Mouse (Mus musculus) naive thymus-derived CD4-positive, alpha-beta T cell, adult 2 months (primary cell): ENCODE measurements around the gene Ppp2r1b.

Source experiments
- DNase-seq: peaks from one replicate; pipeline ENCODE4 v3.0.0-alpha.2; 2011; ENCODE audit warnings: low read depth

Gene Ppp2r1b

DNA sequence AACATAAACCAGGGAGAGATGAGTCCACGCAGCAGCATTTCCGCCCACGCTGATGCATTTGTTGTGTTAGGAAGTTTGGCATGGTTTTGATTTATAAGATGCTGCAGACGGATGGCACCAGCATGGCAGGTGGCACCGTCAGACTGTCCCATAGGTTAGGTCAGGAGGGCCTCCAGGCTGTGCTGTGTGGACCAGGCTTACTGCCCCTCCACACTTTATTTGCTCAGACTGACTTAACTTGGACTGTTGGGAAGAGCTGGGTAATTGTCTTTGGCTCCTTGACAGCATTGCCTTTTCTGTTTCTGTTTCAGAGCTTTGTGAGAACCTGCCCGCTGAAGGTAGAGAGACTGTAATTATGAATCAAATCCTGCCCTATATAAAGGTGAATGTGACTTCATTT is 21.9 kb downstream of the Ppp2r1b start:
- no peak for DNase-seq

DNA sequence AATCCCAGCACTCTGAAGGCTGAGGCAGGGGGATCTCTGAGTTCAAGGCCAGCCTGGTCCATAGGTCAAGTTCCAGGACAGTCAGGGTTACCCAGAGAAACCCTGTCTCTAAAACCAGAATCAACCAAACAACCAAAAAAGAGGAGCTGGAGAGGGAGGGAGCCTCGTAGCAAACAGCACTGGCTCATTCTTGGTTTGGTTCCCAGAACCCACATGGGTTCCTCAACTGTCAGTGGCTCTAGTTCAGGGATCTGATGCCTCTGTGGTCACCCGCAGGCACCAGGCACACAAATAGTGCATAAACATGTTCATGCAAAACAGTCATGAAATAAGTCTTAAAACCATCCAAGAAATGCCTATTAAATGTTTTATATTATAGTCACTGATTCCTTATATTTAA is 23.1 kb downstream of the Ppp2r1b start:
- DNase-seq, result no peak

DNA sequence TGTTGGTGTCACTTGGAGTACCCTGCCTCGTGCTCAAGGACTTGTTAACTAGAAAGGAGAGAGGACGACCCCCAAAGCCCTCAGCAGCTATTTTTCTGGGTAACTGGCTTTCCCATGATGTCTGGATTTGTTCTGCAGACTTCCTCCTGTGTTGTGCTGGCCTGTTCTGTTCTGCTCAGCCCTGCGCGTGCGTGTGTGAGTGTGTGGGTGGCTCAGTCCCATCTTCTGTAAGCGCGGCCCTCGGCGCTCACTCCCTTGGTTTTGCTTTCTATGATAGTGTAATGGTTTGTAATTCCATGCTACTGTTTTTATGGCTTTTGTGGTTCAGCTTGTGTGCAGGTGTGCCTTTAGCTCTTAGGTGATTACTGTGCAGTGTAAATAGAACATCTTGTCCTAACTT is 28.1 kb downstream of the Ppp2r1b start:
- DNase-seq, result no peak

DNA sequence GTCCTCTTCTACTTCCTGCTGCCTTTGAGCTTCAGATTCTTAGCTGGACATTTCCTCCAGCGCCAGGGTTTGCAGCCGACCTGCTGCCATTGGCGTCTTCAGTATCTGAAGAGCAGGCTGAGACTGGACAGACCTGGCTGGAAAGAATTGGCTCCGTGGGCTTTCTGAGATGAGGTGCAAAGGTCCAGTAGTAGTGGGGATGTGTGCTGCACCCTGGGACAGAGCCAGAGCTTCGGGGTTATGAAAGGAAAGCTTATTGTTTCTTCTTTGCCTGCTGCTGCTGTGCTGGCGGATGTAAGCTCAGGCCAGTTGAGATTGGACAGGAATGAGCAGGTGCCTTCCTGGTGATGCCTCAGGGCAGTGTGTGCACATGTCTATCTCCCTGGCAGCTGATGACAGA is 28.9 kb downstream of the Ppp2r1b start:
- no peak for DNase-seq

DNA sequence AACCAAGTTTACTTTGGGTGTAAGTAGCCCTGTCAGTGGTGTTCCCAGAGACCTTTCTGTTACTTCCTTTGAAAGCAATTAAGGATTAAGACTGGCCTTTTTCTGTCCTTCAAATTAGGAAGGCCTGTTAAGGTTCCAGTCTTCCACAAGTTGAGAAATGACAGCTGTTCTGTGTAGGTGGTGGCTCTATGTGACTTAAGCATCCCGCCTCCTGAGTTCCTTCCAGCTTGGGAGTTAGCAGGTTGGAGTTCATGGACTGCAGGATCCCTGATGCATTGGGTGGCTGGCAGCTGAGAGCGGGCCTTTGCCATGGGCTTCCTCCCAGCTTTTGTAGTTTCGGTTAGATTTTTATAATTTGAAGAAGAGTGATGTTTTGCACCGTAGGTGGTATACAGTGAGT is 30.4 kb downstream of the Ppp2r1b start:
- DNase-seq, result no peak

DNA sequence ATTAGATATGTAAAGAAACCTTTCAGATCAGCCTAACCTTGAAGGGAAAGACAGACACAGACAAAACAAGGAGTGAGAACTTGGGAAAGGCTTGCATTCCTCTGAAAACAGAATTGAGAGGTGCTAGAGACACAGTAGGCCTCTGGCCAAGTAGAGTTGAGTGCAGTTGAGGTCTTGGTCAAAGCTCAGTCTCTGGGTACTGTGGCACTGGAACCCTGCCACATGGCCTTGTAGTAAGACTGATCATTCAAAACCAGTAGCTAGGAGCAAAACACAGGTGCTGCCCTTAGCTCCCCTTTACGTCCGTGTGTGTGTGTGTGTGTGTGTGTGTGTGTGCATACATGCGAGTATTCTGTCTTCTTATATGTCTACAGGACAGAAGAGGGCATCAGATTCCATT is 31.2 kb downstream of the Ppp2r1b start:
- no peak for DNase-seq

DNA sequence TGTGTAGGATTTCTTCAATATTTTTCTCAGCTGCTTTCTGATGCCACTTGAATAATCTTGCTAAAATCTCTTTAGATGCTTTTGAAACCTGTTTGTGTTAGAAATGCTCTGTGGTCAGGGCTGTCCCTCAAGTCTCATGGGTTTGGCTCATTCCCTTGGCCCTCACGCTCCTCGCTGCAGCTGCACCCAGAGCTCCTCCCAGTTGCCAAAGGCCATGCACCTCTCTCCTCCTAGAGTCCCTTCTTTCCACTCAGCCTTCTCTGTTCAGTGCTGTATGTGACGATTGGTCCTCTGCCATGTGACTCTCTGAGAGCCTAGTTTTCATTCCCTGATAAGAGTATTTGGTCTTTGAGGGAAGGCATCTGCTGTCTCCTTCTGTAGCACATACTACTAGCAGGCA is 32.3 kb downstream of the Ppp2r1b start:
- DNase-seq, result no peak

DNA sequence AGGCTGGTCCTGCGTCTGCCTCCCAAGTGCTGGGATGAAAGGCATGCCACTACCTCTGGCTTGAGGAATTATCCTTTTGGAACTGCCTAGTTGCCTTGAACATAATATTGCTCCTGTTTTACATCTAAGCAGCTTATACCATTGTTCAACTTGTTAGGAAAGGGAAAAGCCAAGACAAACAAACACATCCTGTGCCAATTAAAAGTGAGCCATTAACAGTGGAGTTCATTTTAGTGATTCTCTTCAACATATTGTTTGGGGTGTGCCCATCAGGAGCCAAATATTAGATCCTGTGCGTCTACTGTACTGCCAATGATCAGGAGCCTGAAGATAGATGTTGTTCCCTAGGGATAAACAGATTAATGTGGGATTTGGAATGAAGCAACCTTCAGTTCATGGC is 37.1 kb downstream of the Ppp2r1b start:
- DNase-seq, result no peak

DNA sequence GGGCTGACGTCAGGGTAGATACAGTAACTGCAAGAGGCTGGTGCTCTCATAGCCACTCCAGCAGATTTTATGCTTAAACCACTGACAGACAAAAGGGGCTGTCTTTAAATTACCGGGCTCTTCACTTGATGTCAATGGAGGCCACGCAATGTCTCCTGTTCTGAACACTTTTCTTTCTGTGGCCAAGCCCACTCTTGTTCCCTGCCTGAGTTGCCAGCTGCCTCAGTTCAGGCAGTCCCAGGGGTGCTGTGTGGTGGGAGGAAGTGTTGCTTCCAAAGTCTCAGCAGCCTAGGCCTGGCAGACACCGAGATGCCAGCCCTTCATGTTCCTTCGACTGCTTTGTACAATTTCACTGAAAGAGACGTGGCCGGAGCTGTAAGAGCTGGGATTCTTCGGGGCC is 39.0 kb downstream of the Ppp2r1b start:
- DNase-seq, result no peak

DNA sequence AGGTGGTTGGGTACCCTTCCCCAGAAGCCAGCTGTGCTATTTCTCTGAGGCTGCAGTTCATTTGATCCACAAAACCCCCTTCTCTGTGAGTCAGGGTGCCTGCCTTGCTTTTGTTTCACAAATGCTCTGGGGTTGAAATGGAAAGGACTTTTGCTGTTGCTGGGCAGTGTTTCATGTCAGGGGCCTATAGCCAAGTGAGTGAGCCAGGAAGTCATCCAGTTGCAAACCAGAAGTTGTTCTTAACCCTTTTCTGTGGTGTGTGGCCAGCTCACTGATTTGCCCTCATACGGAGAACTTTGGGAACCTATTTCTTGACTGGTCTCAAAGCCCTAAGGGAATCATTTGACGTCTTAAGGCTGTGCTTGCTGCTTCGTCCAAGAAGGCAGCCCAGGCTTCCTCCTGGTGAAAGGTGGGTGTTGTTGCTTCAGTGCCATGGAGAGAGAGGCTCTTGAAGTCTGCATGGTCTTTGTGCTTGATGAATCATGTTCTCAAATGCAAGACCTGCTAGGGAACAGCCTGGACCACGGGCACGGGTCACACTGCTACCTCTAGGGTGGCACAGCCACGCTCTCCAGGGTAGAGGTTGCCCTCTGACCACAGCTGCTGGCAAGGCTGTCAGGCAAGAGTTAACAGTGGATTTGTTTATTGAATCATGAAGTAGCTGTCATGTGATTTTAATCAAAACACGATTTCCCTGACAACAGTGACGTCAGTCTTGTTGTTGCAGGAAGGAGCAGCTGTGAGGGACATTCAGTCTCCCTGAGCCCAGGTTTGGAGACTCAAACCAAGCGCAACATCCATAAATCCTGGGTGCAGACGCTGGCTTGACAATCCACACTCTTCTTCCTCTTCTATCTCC is 39.9 kb downstream of the Ppp2r1b start:
- no peak for DNase-seq

DNA sequence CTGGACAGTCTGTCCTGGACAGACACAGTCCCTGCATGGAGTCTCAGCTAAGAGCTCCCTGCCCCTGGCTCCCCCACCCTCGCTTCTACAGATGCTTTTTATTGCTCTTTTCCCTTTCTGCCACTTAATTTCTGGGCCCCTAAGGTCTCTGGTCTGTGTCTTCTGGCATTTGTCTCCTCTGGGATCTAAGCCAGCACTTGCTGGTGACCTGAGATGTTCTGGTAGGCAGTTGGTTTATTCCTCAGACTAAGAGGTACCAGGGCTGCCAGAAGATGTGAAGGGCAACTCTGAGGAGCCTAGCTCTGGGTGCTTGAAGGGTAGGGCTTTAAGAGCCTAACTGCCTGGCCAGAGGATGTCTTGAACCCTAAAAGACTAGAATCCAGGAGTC is 40.5 kb downstream of the Ppp2r1b start:
- DNase-seq, result no peak

DNA sequence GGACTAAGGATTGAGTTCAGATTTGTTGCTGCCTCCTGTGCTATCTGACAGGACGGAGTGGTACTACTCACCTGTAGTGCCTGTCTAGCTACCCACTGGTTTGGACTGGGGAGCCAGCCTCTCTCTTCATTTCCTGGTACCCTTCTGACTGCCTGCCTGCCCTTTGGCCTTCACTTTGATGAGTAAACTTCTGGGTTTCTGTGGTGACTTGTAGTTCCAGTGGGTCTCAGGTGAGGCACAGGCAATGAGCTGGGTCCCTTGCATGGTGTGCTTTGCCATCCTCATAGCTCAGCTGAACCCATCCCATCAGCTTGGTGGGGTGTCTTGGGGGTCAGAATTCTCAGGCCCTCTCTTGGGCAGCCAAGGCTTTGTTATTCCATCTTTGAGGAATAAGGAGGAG is 41.8 kb downstream of the Ppp2r1b start:
- DNase-seq, result no peak

DNA sequence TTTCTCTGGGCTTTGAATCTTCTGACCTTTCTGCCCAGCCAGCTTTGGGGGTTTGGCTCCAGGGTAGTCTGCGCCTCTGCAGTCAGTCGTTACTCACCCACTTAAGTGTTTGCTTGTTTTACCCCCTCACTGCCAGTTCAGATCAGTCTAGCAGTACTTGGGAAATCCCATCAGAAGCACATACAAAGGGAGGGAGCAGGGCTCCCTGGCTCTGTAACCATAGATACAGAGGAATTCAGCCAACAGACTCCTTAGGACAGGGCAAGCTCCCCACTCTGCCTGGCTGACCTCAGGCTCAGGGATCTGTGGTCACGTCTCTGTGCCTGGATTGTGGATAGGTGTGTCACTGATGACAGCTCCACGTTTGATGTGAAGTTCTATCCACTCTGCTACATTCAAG is 42.2 kb downstream of the Ppp2r1b start:
- DNase-seq, result no peak

DNA sequence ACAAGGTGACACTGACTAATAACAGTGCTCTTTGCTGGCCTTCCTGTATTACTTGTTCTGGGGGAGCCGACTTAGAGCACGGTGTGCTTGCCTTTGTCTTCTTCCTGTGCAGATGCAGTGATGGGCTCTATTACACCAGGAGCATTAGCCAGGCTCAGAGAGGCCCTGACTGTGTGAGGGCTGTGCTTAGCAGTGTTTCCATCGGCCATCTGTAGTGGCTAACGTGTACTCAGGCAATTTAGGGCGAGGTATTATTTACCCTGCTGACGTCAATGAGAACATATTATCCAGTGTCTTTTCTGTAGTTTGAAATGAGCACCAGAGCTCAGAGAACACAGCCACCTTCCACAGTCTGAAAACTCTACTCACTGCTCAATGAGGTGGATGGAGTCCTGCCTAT is 44.1 kb downstream of the Ppp2r1b start:
- no peak for DNase-seq

DNA sequence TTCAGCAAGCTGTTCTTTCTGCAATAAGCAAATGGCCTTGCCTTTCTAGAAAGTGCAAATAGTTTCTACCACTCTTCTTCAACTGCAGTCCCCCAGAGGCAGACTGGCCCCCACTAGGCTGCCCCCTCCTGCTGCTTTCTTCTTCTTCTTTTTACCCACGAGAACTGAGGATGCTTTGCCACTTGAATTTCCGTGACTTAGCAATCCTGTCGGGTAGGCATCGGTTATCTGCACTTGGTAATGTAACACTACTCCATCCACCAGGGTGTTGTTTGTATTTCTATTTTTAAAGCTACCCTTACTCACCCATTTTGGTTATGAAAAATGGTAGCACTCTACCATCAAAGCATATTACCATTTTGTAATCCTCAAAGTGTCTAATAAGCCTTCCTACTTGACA is 44.9 kb downstream of the Ppp2r1b start:
- no peak for DNase-seq

DNA sequence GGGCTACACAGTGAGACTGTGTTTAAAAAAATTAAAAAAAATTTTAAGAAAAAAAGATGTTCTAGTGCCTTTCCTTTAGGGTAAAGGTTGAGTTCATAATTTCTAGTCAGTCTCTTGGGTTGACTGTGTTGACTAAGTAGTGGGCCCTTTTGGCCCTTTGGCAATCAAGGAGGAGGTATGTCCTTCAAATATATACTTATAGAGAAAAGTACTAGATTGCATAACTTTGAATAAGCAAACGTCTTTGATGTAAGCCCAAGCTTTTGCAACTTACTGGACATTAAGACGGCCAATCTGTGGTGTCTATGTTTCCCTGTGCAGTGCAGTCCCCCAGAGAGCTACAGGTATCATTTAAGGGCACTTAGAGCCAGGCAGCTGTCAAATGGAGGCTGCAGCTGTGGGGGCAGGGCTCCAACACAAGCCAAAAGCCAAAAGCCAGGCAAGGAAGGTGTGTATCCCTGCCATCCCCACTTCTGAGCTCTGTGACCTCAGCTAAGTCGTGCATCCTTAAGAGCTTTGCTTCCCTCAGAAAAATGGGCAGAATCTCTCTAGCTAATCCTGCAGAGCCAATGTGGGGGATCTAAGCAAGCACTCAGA is 45.5 kb downstream of the Ppp2r1b start:
- DNase-seq, result no peak

DNA sequence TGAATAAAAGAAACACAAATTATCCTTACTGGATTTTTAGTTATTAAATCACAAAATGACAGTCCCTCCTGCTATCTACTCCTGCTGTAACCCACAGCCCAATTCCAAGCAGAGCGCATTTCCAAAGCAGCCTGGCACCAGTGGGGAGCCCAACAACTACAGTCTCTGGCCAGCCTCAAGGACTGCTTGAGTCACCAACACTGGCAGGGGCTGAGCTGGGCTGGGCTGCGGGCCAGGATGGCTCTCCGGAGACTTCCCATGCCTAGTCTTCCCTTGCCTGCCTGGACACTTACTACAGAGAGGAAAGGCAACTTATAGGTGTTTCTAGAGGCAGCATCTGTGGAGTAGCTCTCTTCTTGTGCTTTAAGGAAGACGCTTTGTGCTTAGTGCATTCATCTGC is 48.6 kb downstream of the Ppp2r1b start:
- DNase-seq, result no peak

DNA sequence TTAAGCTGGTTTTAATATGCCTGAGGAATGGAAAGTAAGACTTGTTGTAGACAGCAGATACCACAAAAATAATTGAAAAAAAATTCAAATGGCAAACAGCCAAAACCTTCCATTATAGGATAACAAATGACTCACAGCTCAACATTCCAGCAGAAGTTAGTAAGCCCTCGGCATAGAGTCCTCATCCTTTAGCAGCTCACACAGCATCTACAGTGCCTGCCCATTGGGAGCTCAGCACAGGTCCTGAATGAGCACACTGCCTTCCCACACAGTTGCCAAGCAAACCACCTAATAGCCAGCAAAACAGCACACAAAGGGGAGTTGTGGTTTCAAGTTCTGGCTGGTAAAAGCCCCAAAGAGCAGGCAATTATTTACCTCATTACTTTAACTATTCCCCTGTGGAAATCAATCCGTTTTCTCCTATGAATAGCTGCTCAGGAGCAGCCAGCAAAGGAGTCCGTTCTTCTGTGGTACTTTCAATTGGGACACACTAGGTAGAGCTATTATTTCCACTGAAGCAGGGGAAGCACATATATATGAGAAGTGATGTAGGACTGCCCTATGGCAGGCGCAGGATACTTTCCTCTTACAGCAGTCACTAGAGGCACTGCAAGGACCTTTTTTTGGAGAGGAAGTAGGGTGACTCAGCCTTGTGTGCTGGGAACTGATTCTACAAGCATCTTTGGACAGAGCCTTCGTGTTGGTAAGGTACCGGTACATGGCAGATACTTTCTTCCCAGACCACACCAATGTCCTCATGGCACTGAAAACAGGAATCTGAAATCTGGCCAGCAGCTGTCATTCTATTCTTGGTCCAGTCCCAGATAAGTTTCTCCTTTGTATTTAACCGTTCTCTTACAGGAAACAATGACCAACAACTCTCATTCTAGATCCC is 55.2 kb downstream of the Ppp2r1b start:
- DNase-seq, result no peak

DNA sequence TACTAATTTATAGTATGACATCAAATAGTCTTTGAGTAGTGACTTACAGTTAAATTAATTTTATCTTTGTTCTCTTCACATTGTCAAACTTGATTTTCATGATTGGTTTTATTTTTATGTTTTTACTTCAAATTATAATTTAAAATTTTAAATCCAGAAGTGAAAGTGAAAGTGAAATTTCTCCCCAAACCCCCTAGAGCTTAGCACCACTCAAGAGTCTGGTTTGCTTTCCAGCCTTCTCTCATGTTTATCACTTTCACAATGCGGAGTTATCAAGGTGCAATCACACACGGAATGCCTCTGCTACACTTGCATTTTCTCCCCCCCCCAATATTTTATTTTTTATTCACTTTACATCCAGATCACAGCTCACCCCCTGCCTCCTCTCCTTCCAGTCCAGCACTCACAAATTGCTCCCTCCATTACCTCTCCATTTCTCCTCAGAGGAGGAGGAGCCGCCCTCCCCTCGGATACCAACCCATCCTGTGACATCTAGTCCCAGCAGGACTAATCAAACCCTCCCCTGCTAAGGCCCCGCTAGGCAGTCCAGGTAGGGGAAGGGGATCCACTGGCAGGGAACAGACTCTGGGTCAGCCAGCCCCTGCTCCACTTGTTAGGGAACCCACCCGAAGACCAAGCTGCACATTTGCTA is 59.2 kb downstream of the Ppp2r1b start:
- peak; percentile 31 for DNase-seq

DNA sequence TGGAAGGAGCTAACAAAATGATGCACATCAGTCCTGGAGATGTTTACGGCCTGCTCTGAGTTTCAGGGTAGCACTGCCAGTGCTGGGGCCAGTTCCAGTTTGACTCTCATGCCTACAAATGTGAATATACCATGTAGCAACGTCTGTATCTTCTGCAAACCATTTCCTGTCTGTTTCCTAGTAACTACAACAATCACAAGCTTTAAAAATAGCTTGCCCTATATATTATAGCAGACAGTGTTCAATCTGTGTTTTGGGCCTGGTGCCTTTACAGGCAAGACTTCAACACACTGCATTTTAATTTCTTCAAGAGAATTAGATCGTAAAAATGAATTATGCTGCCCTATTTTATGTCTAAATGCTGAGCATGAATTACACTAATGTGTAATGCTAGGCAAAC is 60.2 kb downstream of the Ppp2r1b start:
- peak; percentile 48 for DNase-seq

DNA sequence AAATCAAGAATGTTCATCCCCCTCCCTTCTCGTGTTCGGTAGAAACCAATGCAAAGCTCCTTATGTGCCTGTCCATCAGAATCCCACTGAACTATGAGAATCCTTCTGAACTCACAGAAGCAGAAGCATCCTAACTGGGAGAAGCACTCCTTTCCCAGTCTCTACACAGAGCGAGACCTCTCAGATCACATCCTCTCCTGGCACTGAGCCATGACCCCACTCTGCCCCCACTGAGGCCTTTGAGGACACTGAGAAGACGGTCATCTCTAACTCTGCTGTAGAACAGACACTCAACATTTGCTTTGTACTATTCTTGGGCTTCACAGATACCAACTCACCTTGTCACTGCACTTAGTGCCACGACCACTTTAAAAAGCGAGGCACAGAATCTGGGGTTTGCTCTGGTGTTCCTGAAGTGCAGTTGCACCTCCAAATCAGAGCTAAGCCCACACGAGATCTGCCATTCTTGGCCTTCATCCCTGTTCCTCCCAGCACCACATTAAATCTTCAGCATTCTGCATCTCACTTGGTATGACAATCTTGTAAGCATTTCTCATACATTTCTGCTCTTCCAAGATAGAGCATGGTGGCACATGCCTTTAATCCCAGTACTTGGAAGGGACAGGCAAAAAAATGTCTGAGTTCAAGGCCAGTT is 66.9 kb downstream of the Ppp2r1b start:
- no peak for DNase-seq

DNA sequence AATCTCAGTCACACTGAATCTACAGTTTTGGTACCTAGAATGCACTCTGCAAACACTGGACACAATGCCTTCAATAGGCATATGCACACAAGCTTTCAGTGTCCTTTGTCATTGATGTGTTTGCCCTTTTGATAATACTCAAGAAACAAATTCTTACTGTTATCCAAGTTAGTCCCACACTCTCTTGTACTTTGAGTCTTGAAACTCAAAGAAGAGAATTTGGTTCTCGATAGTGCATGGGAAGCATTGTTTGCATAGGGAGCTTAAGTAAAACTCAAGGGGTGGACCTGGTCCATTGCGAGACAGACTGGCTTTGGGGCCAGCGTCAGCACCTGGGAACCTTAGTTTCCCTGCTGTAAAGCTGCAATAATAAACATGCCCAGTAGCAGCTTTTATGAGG is 73.0 kb downstream of the Ppp2r1b start:
- no peak for DNase-seq
